Mouse (Mus musculus) liver, adult 2 months (tissue): ENCODE results near the gene Gm20388.

Experiments
- CTCF ChIP-seq: fragments of 200-500 bp; IDR thresholded peaks from 2 replicates; pipeline ENCODE4 v1.5.1; 2011; ENCODE audit warnings: low read depth, low read length, control low read depth
- POLR2A ChIP-seq: fragments of 200-500 bp; IDR thresholded peaks from 2 replicates; pipeline ENCODE4 v1.6.1; 2011; ENCODE audit warnings: low read length, control low read depth; ENCODE audit not compliant: insufficient read depth; ENCODE audit errors: extremely low read depth

DNA sequence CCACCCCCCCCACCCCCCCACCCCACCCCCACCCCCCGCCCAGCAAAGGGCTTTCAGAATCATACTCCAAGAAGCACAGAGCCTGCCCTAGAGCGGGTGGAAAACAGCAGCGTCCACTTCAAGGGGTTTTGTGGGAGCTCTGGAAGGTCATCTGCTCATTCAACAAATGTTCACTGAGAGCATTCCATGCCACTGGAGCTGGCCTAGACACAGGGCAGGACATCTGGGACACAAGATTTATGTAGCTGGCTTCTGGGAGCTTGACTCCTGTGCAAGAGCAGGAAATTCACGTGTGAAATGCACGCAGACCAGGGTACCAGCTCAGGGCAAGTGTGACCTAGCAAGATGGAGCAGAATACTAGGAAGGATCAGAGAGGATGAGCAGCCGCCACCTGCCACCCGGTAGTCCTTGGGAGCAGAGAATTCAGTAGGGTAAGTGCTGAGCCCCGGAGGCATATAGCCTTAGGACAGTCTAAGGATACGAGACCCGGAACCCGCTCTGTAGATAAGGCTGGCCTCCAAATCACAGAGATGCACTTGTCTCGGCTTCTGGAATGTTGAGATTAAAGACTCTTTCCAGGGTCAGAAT, 6.2 kb upstream of the Gm20388 start:
- TF ChIP-seq CTCF: no peak
- no peak for TF ChIP-seq POLR2A
